Mouse (Mus musculus): ENCODE measurements around the gene Gm6525. TPM values are rescaled to one million over a fixed set of nuclear protein-coding genes. Genes with fewer than 3 reads are reported as not detected.

Gm6525 gene
- polyA plus RNA-seq, 1 experiment from 2014 or later, result 1.5 TPM

DNA sequence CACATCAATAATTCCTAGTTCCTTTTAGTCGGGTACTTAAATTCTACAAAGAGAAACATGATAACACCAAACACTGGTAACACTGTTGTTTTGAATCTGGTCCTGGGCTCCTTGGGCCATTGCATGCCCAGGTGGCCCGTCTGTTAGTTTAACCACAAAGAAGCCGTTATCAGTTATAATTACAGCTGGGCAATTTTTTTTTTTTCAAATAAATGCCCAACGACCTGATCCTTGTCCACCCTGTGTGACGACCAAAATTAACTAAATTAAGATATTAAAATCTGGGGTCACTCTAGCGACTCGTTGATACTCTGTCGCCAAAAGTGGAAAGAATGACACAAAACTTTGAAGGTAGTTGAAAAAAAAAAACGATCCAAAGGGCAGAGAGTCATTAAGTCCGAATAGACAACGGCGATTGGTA is 19.2 kb upstream of the Gm6525 start:
- H3K27me3 ChIP-seq, result no peaks in the 10 kb centered on the region
- peak overlapping the region; percentile 95 for H3K4me2 ChIP-seq (replicated peaks)
- no peaks in the 10 kb centered on the region for H3K36me3 ChIP-seq
- peak overlapping the region; percentile 56 for H3K4me3 ChIP-seq
- no peak for ATAC-seq (ENCODE audit: low FRiP score, low read depth)
- no peak overlapping the region for H3K9ac ChIP-seq
- peaks cover 36% of the 10 kb centered on the region for H3K4me1 ChIP-seq
- 3% methylated on average over 12 of the region's 12 CpGs for WGBS
- H3K27ac ChIP-seq, result no peak overlapping the region
- H3K9me3 ChIP-seq, result no peaks in the 10 kb centered on the region

DNA sequence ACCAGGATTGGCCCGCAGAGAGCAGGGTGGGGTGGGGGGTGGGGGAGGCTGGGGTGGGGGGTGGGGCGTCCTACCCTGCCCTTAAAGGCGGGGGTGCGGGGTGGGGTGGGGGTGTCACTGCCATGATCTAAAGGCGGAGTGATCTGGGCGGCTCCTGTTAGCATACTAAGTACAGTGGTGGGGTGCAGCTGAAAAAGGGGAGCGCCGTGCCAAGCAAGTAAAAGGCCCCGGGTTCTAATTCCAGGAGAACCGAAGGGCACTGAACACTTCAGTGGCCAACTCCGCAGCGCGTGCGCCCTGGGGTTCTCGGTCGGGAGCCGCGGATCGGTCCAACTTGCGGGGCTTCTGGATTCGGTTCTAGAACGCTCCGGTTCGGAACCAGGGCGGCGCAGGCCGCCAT is 18.8 kb upstream of the Gm6525 start:
- H3K27ac ChIP-seq, result peak overlapping the region; percentile 61; the same call in 1 of the 2 replicates
- under 1% methylated on average over 27 of the region's 27 CpGs for WGBS
- peaks cover 36% of the 10 kb centered on the region for H3K4me1 ChIP-seq
- peak overlapping the region; percentile 95 for H3K4me2 ChIP-seq (replicated peaks)
- no peaks in the 10 kb centered on the region for H3K9me3 ChIP-seq
- H3K27me3 ChIP-seq, result no peaks in the 10 kb centered on the region
- H3K4me3 ChIP-seq, result peak overlapping the region; percentile 56
- peak; percentile 46 for ATAC-seq (ENCODE audit: low FRiP score, low read depth)
- H3K9ac ChIP-seq, result peak overlapping the region; percentile 77
- no peaks in the 10 kb centered on the region; the same call in 1 of the 2 replicates for H3K36me3 ChIP-seq

DNA sequence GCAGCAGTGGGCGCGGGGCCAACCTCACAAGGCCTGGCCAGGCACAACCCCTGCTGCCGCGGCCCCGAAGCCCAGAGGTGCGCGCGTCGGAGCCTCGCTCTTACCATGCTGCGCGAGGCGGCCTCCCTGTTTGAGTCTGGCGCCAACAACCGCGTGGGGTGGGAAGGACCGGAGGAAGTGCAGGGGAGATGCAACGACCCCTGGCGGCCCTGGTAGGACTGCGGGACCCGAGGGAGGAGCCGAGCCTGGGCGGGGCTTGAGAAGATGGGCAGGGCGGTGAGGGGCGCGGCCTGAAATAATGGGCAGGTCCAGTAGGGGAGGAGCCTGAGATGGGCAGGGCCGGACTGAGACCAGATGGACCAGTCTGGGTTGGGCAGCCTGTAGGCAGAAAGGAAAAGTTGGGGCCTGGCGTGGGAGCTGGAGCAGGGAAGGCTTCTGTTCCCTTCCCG is 18.3 kb upstream of the Gm6525 start, which contains the start of gene Mnd1:
Gene Mnd1 (minus strand): TSS at position 229 of the 449 bp plus-strand sequence.
- peak within 1 kb of the TSS; percentile 61; the same call in 1 of the 2 replicates for H3K27ac ChIP-seq
- H3K9me3 ChIP-seq, result no peaks in the 10 kb centered on the region
- peak within 1 kb of the TSS; percentile 77 for H3K9ac ChIP-seq
- peak; percentile 98 for ATAC-seq (ENCODE audit: low FRiP score, low read depth)
- peaks cover 36% of the 10 kb centered on the region for H3K4me1 ChIP-seq
- WGBS, result under 1% methylated on average over 29 of the region's 29 CpGs
- H3K4me3 ChIP-seq, result peak within 1 kb of the TSS; percentile 56
- no peaks in the 10 kb centered on the region; the same call in 1 of the 2 replicates for H3K36me3 ChIP-seq
- H3K27me3 ChIP-seq, result no peaks in the 10 kb centered on the region
- H3K4me2 ChIP-seq (replicated peaks), result peak within 1 kb of the TSS; percentile 95

DNA sequence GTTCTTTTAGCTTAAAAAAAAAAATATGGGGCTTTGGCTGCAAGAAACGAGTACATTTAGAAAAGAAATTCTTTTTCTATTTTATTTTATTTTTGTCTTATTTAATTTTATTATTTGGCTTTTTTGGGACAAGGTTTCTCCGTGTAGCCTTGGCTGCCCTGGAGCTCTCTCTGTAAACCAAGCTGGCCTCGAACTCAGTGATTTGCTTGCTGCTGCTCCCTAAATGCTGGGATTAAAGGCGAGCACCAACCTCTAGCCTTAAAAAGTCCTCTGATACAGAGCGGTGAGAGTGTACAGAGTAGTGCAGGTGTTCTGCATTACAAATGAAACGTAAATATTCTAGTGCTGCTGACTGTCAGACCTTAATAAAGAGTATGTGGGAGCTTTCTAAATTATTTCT is 17.8 kb upstream of the Gm6525 start:
- no peak for ATAC-seq (ENCODE audit: low FRiP score, low read depth)

DNA sequence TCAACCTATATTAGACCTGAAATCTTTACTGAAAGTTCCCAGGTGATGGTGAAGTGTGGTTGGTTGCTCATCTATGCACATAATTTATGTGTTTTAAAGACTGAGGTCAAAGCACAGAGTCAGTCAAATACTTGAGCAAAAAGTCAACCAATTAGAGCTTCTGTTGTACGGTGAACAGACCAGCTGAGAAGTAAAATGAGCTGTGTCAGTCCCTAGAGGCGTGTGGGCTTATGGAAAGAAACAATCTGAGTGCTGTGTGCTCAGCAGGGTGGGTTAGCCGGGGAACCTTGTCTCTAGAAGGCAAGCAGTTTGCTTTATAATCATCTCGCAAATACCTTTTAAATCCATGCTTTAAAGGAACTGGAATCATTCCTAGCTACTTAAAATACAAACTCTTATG is 16.9 kb upstream of the Gm6525 start:
- Histone ChIP-seq H3K27ac (no peak overlapping the region), H3K4me1 (peaks cover 36% of the 10 kb centered on the region), H3K27me3 (no peaks in the 10 kb centered on the region), H3K9ac (no peak overlapping the region), H3K4me3 (no peak overlapping the region), H3K9me3 (no peaks in the 10 kb centered on the region), H3K4me2 (replicated peaks) (no peak overlapping the region), H3K36me3 (no peaks in the 10 kb centered on the region; the same call in 1 of the 2 replicates)
- WGBS, result 24% methylated on average over 4 of the region's 4 CpGs
- ATAC-seq (ENCODE audit: low FRiP score, low read depth), result no peak

More for the DNA sequence above, 17.8 kb upstream of the Gm6525 start:
- Histone ChIP-seq H3K4me1 (peaks cover 36% of the 10 kb centered on the region), H3K9me3 (no peaks in the 10 kb centered on the region), H3K36me3 (no peaks in the 10 kb centered on the region; the same call in 1 of the 2 replicates), H3K4me3 (peak overlapping the region; percentile 56), H3K4me2 (replicated peaks) (peak overlapping the region; percentile 95), H3K27me3 (no peaks in the 10 kb centered on the region), H3K9ac (no peak overlapping the region), H3K27ac (no peak overlapping the region)
- 34% methylated on average over 6 of the region's 6 CpGs for WGBS

DNA sequence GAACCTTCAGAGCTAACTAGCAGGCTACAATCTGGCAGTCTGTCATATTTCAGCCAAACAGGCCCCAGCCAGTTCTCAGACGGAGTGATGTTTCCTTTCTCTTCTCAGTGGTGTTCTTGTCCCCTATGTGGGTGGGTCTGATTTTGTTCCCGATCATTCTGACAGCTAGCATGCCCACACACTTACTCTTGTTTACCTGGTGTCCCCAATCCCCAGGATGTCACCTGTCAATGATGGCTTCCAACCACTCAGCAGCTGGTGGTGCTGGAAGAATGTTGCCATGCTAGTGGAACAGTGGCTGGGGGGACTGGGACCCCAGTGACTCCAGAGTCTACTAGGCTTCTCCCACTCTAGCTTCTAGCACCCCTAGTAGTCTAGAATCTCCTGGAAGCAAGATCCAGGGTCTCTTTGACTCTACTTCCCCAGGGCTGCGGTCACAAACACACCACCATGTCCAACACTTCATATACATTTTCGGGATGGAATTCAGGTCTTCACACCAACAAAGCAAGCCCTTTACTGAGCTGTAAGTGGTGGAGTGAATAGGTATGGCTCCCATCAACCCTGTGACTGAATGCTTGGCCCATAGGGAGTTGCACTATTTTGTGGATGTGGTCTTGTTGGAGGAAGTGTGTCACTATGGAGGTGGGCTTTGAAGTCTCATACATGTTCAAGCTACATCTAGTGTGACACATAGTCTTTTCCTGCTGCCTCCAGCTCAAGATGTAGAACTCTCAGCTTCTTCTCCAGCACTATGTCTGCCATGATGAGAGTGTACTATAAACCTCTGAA is 16.1 kb upstream of the Gm6525 start:
- no peak overlapping the region for H3K9ac ChIP-seq
- H3K27ac ChIP-seq, result no peak overlapping the region
- H3K27me3 ChIP-seq, result no peaks in the 10 kb centered on the region
- 86% methylated on average over 4 of the region's 4 CpGs for WGBS
- H3K4me1 ChIP-seq, result peaks cover 31% of the 10 kb centered on the region
- H3K9me3 ChIP-seq, result no peaks in the 10 kb centered on the region
- no peak overlapping the region for H3K4me3 ChIP-seq
- ATAC-seq (ENCODE audit: low FRiP score, low read depth), result no peak
- no peak overlapping the region for H3K4me2 ChIP-seq (replicated peaks)
- H3K36me3 ChIP-seq, result no peaks in the 10 kb centered on the region; the same call in 1 of the 2 replicates

DNA sequence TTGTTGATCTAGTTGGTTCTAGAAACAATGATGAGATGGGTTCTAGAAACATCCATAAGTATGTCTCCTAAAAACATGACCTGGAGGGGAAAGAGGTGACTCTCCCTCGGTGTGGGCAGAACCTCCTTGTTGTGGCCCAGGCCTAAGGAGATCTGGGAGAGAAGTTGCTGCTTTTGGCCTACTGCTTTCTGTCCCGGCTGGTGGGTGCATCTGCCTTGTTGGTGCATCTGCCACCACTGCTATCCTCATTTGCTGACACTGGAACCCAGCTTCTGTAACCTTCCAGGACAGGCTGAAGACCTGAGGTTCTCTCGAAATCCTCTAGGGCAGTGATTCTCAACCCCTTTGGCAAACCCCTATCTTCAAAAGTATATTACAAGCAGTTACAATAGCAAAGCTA is 8.5 kb upstream of the Gm6525 start:
- no peaks in the 10 kb centered on the region for H3K4me1 ChIP-seq
- no peak for ATAC-seq (ENCODE audit: low FRiP score, low read depth)
- no peak overlapping the region for H3K4me3 ChIP-seq
- H3K9me3 ChIP-seq, result no peaks in the 10 kb centered on the region
- H3K4me2 ChIP-seq (replicated peaks), result no peak overlapping the region
- WGBS, result 93% methylated on average over 3 of the region's 3 CpGs
- H3K9ac ChIP-seq, result no peak overlapping the region
- no peak overlapping the region for H3K27ac ChIP-seq
- no peaks in the 10 kb centered on the region for H3K27me3 ChIP-seq
- peaks cover 18% of the 10 kb centered on the region for H3K36me3 ChIP-seq

DNA sequence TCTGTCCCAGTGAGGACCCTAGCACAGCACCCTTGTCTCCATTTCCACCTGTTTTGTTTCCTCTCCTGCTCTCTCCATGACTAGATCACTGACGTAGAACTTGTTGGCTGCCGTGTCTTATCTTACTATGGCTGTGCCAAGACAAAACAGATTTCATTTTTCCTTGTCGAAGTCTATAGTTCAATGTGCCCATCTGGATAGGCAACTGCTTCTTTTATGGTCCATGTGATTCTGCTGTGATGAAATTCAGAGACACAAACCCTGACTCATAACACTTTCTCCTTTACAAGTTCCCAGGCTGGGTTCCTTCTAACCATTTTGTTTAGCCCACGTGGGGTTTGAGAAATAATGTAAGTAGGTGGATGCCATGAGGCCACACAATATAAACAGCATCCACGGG is 7.8 kb upstream of the Gm6525 start:
- ATAC-seq (ENCODE audit: low FRiP score, low read depth), result no peak
- no peaks in the 10 kb centered on the region for H3K27me3 ChIP-seq
- H3K4me1 ChIP-seq, result no peaks in the 10 kb centered on the region
- 91% methylated on average over 5 of the region's 5 CpGs for WGBS
- H3K27ac ChIP-seq, result no peak overlapping the region
- H3K4me3 ChIP-seq, result no peak overlapping the region
- no peak overlapping the region for H3K4me2 ChIP-seq (replicated peaks)
- H3K36me3 ChIP-seq, result peaks cover 18% of the 10 kb centered on the region
- H3K9me3 ChIP-seq, result no peaks in the 10 kb centered on the region
- H3K9ac ChIP-seq, result no peak overlapping the region

DNA sequence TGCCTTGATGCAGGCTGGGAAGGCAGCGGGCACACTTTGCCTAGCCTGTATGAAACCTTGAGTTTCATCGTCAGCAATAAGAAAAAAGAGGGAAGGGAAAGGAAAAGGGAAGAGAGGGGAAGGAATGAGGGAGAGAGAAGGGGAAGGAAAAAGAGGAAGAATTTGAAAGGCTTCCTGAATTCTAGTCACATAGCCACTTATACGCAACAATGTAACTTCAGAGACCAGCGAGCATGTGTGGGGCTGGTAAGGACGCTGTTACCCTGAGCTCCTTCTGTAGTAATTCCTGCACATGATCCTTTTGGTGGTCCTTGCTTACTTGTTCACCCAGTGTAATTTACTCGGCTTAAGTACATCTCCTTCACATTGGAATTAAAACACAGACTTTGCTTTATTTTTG is 5.0 kb upstream of the Gm6525 start:
- no peak for ATAC-seq (ENCODE audit: low FRiP score, low read depth)

DNA sequence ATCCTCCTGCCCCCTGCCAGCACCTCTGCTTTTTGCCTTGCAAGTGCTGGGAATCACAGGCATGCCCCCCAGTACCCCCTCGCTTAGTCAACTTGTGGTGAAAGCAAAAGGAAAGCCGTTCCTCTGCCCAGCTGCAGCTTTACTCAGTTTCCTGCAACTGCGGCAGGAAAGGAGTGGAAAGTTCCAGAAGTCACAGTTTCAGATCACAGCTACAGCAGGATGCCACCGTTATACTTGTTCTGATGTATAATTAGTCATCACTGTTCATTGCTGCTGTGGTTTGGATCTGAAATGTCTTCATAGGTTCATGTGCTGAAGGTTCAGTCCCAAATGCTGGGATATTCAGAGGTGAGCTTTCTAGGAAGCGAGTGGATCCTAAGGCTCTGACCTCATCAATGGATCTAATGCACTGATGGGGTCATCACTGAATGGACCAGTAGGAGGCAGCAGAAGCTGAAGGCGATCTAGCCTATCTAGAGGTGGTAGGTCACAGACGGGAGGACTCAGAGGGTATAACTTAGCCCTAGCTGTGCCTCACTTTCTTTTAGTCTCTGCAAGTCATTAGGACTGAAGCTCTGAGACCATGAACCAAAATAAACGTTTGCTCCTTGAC is 4.4 kb upstream of the Gm6525 start:
- WGBS, result 73% methylated on average over 8 of the region's 8 CpGs
- Histone ChIP-seq H3K4me1 (no peaks in the 10 kb centered on the region), H3K4me3 (no peak overlapping the region), H3K27me3 (no peaks in the 10 kb centered on the region), H3K36me3 (peaks cover 17% of the 10 kb centered on the region), H3K9me3 (no peaks in the 10 kb centered on the region), H3K9ac (no peak overlapping the region), H3K4me2 (replicated peaks) (no peak overlapping the region), H3K27ac (no peak overlapping the region)
- ATAC-seq (ENCODE audit: low FRiP score, low read depth), result no peak

More for the DNA sequence above, 5.0 kb upstream of the Gm6525 start:
- no peaks in the 10 kb centered on the region for H3K27me3 ChIP-seq
- H3K4me2 ChIP-seq (replicated peaks), result no peak overlapping the region
- 90% methylated on average over 6 of the region's 6 CpGs for WGBS
- no peak overlapping the region for H3K4me3 ChIP-seq
- H3K27ac ChIP-seq, result no peak overlapping the region
- H3K9ac ChIP-seq, result no peak overlapping the region
- no peaks in the 10 kb centered on the region for H3K9me3 ChIP-seq
- H3K36me3 ChIP-seq, result peaks cover 21% of the 10 kb centered on the region
- H3K4me1 ChIP-seq, result no peaks in the 10 kb centered on the region

DNA sequence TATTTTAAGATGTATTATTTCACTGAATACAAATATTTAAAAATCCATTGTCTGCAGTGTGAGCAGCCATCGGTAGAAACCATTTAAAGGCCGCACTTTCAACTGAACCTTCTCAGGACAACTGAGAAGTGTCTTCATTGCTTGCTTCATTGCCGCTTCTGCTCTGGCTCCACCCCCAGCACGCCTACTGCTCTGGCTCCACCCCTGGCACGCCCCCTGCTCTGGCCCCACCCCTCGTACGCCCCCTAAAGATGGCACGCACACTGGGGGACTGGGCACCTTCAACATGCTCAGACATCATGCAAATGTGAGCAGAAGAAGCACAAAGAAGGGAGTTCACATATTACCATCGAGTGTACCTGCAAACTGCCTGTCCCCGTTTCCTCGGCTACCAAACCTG is 1.5 kb upstream of the Gm6525 start:
- H3K9me3 ChIP-seq, result no peaks in the 10 kb centered on the region
- H3K27me3 ChIP-seq, result no peaks in the 10 kb centered on the region
- no peak overlapping the region for H3K4me3 ChIP-seq
- 0 out of 2 replicates have a peak, but pooled peaks cover 10% of the 10 kb centered on the region for H3K36me3 ChIP-seq
- WGBS, result 48% methylated on average over 11 of the region's 11 CpGs
- no peak overlapping the region for H3K9ac ChIP-seq
- ATAC-seq (ENCODE audit: low FRiP score, low read depth), result no peak
- H3K4me2 ChIP-seq (replicated peaks), result no peak overlapping the region
- H3K4me1 ChIP-seq, result no peaks in the 10 kb centered on the region
- no peak overlapping the region for H3K27ac ChIP-seq

All from limb, embryonic 13.5 days (tissue).